Mouse (Mus musculus) liver, embryonic 15.5 days (tissue): ENCODE data around the gene Ctnnd1. TPM values are rescaled to one million over a fixed set of nuclear protein-coding genes. Genes with fewer than 3 reads are reported as not detected.

Experiments used
- ATAC-seq: fragments of 200-750 bp; cut with Nextera tagmentation; 2 replicates; pipeline ENCODE4 v1.8.0; 2017; ENCODE audit warnings: moderate number of reproducible peaks, mild to moderate bottlenecking, moderate library complexity; ENCODE audit not compliant: insufficient read depth
- H3K27ac ChIP-seq: fragments of 300-500 bp; sonication (generic); replicated peaks from 2 replicates; pipeline ENCODE4 v1.5.1; 2015; ENCODE audit warnings: mild to moderate bottlenecking, inconsistent platforms
- H3K27me3 ChIP-seq: fragments of 300-500 bp; sonication (generic); 2 replicates; pipeline ENCODE4 v1.6.1; 2015; ENCODE audit warnings: mild to moderate bottlenecking, inconsistent platforms
- H3K36me3 ChIP-seq: fragments of 300-500 bp; sonication (generic); replicated peaks from 2 replicates; pipeline ENCODE4 v1.6.1; 2015; ENCODE audit warnings: moderate library complexity, mild to moderate bottlenecking, inconsistent platforms
- H3K4me1 ChIP-seq: fragments of 300-500 bp; sonication (generic); replicated peaks from 2 replicates; pipeline ENCODE4 v1.6.1; 2015; ENCODE audit warnings: inconsistent platforms
- H3K4me2 ChIP-seq: fragments of 300-500 bp; sonication (generic); 2 replicates; pipeline ENCODE4 v1.6.1; 2015; ENCODE audit warnings: moderate library complexity, mild to moderate bottlenecking, inconsistent platforms
- H3K4me3 ChIP-seq: fragments of 300-500 bp; sonication (generic); replicated peaks from 2 replicates; pipeline ENCODE4 v1.5.1; 2015; ENCODE audit warnings: mild to moderate bottlenecking, inconsistent platforms
- H3K9ac ChIP-seq: fragments of 300-500 bp; sonication (generic); 2 replicates; pipeline ENCODE4 v1.6.1; 2015; ENCODE audit warnings: moderate library complexity, mild to moderate bottlenecking, inconsistent platforms
- H3K9me3 ChIP-seq: fragments of 300-500 bp; sonication (generic); replicated peaks from 2 replicates; pipeline ENCODE4 v1.6.1; 2016; ENCODE audit warnings: inconsistent platforms
- WGBS: fragments of 180-500 bp; shearing (Covaris S2); methylation state at CpG from one replicate; pipeline ENCODE4 v1.1.7; 2015; ENCODE audit warnings: mixed read lengths; ENCODE audit not compliant: insufficient replicate concordance; 5-methylcytosine and 5-hydroxymethylcytosine counted together
- polyA plus RNA-seq: library from polyadenylated mRNA; unstranded; fragments of >200 nt; fragmentation: Nextera tagmentation; extraction: Ambion mirVana; gene quantifications from 2 replicates; pipeline ENCODE4 v1.2.1, GENCODE M21; 2015

Gene Ctnnd1
- polyA plus RNA-seq, 1 experiment from 2014 or later = 12.4 TPM

DNA sequence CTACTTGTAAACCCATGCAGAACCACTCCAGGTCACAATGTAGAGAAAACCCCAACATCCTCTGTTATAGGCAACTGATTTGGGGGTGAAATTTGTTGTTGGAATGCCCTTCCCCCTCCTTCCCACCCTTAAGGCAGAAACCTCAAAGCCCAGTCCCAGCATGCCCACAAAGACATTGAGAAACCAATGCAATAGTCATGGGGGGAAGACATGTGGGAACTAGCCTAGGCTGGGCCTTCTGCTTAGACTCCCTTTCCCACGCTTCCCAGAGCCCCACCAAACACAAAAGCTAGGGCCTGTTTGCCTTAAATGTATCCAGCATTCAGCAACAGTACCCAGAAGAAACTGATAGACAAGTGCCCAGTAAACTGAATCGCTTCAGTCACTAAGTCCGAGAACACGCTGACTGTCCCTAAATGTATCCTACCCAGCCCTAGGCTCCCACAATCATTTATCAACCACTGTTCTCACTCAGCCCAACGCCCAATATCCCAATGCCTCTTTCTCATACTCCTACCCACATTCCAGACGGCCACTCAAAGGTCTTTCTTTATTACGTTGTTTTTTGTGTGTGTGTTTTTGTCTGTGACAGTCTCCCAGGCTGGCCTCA, 24.1 kb downstream of the Ctnnd1 start:
- Histone ChIP-seq H3K36me3 (peaks cover 6% of the 10 kb centered on the region; the same call in 1 of the 2 replicates), H3K9ac (no peak overlapping the region), H3K27me3 (no peaks in the 10 kb centered on the region), H3K4me1 (peaks cover 42% of the 10 kb centered on the region), H3K27ac (no peak overlapping the region), H3K9me3 (no peaks in the 10 kb centered on the region), H3K4me2 (no peak overlapping the region), H3K4me3 (no peak overlapping the region)
- WGBS = 70% methylated on average over 7 of the region's 7 CpGs
- ATAC-seq = no peak

DNA sequence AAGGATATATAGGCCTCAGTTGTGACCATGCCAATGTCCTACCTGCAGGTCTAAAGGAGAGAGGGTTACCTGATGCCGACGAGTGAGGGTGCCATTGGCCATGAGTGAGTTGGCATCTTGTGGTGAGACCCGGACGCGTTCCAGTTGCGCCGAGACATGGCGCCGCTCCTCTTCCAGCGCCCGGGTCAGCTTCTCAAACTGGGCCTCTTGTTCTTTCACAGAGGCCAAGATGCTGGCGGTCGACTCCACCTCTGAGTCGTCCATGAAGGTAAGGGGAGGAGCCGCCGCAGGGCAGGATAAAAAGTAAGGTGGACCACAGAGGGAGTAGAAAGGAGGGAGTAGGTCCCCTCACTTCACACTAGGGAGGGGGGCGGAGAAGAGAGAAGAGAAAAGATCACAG, 26.4 kb downstream of the Ctnnd1 start:
- ATAC-seq = no peak
- peaks cover 41% of the 10 kb centered on the region for H3K4me1 ChIP-seq
- no peak overlapping the region for H3K4me2 ChIP-seq
- H3K4me3 ChIP-seq = no peak overlapping the region
- H3K9ac ChIP-seq = no peak overlapping the region
- H3K27ac ChIP-seq = 0 out of 2 replicates have a peak overlapping the region, but pooled peaks have one; percentile 3
- H3K27me3 ChIP-seq = no peaks in the 10 kb centered on the region
- WGBS = 84% methylated on average over 17 of the region's 17 CpGs
- peaks cover 23% of the 10 kb centered on the region for H3K36me3 ChIP-seq
- no peaks in the 10 kb centered on the region for H3K9me3 ChIP-seq

DNA sequence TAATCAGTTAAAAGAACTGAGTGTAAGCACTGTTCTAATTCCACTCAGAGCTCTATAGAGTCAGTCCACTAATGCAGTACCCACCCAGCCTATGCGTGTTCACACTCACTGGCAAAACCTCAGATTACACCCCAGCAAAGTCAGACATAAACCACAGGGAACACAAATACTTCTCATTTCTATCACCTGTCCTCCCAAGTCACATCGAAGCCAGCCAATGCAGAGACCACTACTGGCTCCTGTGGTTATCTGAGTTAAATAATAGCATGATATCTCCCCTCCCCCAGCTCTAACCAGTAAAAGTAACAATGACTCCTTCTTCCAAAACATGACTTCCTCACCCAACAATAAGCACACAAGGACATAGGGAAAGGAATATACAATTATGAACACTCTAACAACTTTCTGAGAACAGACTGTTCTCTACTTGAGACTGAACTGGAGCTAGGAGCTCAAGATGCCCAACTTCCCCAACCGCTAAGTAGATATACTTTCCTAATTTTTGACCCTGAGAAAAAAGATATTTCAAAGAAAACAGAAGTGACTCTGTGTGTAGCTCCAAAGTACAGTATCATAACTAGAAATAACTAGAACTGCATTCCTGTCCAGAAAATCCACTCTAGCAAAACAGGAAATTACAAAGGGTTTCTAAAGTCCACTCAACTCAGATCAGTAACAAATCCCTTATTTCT, 27.0 kb downstream of the Ctnnd1 start:
- Histone ChIP-seq H3K27me3 (no peaks in the 10 kb centered on the region), H3K36me3 (peaks cover 23% of the 10 kb centered on the region), H3K4me2 (no peak overlapping the region), H3K9me3 (no peaks in the 10 kb centered on the region), H3K4me3 (no peak overlapping the region), H3K9ac (no peak overlapping the region), H3K27ac (0 out of 2 replicates have a peak overlapping the region, but pooled peaks have one; percentile 19), H3K4me1 (peaks cover 38% of the 10 kb centered on the region)
- WGBS = 43% methylated on average over 3 of the region's 3 CpGs
- no peak for ATAC-seq

DNA sequence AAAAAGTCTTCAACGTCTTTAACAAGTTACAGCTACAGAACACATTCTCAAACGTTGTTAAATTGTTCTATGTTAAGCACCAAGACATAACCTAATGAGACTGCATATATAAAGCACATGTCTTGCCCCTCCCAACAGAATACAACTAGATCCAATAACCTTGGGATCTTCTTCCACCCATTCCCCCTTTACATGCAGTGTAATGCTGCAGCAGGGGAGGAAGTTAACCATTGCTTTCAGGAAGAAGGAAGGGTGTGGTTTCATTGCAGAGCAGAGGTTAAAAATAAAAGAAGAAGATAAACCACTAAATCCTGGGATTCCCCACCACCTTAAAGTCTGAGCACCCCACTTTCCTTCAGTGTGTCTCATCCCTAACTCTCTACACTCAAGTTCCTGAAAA, 27.9 kb downstream of the Ctnnd1 start:
- no peaks in the 10 kb centered on the region for H3K9me3 ChIP-seq
- no peak overlapping the region for H3K9ac ChIP-seq
- no peak for ATAC-seq
- H3K27me3 ChIP-seq = no peaks in the 10 kb centered on the region
- 56% methylated on average over 2 of the region's 2 CpGs for WGBS
- H3K4me1 ChIP-seq = peaks cover 34% of the 10 kb centered on the region
- peaks cover 23% of the 10 kb centered on the region for H3K36me3 ChIP-seq
- H3K4me3 ChIP-seq = no peak overlapping the region
- H3K27ac ChIP-seq = 0 out of 2 replicates have a peak overlapping the region, but pooled peaks have one; percentile 10
- H3K4me2 ChIP-seq = no peak overlapping the region

DNA sequence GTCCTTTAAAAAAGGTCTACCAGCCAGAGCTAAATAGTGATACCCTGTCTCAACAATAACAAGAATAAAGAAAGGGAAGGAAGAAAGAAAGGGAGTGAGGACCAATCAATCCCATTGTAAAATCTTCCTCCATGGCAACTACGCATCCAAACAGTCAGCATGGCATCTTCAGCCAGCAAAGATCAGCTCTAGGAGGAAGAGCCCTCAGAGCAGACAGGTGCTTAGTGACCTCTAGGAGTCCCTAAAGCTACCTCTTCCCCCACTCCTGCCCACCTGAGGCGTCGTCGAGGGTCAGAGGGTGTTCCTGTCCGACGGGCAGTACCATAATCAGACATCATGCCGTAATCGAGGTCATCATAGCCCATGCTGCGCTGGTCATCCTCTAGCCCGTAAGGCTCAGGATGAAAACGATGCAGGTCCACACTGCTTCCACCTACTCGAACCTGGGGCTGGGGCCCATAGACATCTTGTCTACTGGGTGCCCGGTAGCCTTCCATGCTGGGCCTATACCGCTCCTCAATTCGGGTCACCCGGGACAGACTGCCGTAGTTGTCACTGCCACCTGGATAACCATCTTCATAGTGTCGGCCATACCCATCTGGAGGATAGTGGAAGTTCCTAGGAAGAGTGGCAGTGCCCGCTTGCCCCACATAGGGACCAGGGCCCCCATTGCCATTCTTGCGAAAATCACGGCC, 30.8 kb downstream of the Ctnnd1 start:
- Histone ChIP-seq H3K36me3 (peaks cover 48% of the 10 kb centered on the region), H3K4me2 (no peak overlapping the region), H3K9me3 (no peaks in the 10 kb centered on the region), H3K27ac (no peak overlapping the region), H3K27me3 (no peaks in the 10 kb centered on the region), H3K4me1 (peaks cover 27% of the 10 kb centered on the region), H3K9ac (no peak overlapping the region), H3K4me3 (no peak overlapping the region)
- 84% methylated on average over 21 of the region's 21 CpGs for WGBS
- no peak for ATAC-seq

DNA sequence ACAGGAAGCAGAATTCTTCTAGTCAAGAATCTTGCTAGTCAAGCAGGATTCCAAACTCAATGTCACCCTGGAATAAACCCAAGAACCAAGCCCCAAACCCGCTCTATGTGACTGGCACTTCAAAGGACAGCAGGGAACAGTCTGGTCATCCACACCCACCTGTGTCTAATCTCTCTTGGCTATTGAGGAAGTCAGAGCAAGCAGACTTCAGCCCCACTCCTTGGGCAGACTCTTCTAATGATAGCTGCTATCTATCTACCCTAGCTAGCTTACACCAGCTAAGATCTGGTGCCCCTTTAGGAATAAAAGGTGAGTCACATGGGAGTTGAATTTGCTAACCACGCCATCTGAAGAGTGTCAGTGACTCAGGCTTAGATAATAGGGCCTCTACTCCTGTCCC, 31.7 kb downstream of the Ctnnd1 start:
- H3K4me2 ChIP-seq = no peak overlapping the region
- no peak overlapping the region for H3K9ac ChIP-seq
- H3K27me3 ChIP-seq = no peaks in the 10 kb centered on the region
- H3K4me3 ChIP-seq = no peak overlapping the region
- 44% methylated on average over 2 of the region's 2 CpGs for WGBS
- H3K36me3 ChIP-seq = peaks cover 52% of the 10 kb centered on the region
- 0 out of 2 replicates have a peak overlapping the region, but pooled peaks have one; percentile 19 for H3K27ac ChIP-seq
- no peaks in the 10 kb centered on the region for H3K9me3 ChIP-seq
- H3K4me1 ChIP-seq = peaks cover 20% of the 10 kb centered on the region
- no peak for ATAC-seq

DNA sequence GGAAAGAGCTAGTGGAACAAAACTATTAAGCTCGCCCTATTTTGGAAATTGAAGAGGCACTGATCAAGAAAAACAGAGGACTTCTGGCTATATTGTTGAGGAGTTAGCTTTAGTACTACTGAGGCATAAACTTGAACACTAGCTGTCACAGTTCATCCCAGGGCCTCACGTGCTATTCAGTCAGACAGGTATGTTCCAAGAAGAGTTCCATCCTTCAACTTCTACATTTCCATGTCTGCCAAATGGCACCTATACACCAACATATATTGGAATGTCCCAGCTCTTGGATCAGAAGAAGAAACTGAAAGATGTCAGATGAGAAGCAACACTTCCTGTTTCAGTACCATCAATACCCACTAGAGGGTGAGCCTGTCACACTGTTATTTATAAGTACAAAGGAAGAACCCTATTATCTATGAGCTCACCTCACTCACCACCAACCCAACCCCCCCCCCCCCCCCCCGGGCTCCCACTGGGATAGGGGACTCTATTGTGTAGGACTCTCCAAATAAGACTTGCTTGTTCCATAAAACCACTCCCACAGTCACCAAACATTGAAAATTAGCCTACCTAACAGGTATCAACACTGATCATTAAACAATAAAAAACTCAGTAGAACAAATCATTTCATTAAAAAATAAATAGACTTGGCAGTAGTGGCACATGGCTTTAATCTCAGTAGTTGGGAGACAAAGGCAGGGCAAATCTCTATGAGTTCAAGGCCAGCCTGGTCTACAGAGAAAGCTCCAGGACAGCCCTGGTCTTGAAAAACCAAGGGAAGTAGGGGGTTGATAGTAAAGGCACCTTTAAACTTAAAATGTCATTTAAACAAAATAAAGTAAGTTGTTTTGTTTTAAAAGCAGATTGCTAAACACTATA, 32.7 kb downstream of the Ctnnd1 start:
- no peak overlapping the region for H3K27ac ChIP-seq
- 47% methylated on average over 3 of the region's 3 CpGs for WGBS
- no peak overlapping the region for H3K4me2 ChIP-seq
- ATAC-seq = no peak
- no peaks in the 10 kb centered on the region for H3K9me3 ChIP-seq
- peaks cover 11% of the 10 kb centered on the region; the same call in 1 of the 2 replicates for H3K4me1 ChIP-seq
- peaks cover 61% of the 10 kb centered on the region for H3K36me3 ChIP-seq
- no peak overlapping the region for H3K9ac ChIP-seq
- H3K27me3 ChIP-seq = no peaks in the 10 kb centered on the region
- no peak overlapping the region for H3K4me3 ChIP-seq

DNA sequence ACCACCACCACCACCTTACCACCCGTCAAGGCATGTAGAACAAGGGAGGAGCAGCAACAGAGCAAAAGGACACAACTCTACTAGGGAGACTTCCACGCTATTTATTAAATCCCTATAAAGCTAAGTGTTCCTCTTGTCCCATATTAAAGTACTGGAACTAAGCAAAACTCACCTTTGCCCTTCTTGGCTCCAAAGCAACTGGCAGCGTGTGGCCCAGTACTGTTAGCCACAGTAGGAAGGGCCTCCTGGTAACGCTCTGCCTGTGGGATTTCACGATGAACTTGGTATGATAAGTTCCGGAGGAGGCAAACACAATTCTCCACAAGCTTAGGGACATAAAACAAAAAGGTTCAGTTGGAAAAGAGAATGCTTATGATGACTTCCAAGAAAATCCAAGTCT, 37.8 kb downstream of the Ctnnd1 start:
- H3K9ac ChIP-seq = no peak overlapping the region
- no peak overlapping the region for H3K4me2 ChIP-seq
- no peak overlapping the region for H3K27ac ChIP-seq
- no peak for ATAC-seq
- H3K4me1 ChIP-seq = peaks cover 3% of the 10 kb centered on the region; the same call in 1 of the 2 replicates
- H3K36me3 ChIP-seq = peaks cover 92% of the 10 kb centered on the region
- 83% methylated on average over 6 of the region's 6 CpGs for WGBS
- no peak overlapping the region for H3K4me3 ChIP-seq
- no peaks in the 10 kb centered on the region for H3K9me3 ChIP-seq
- H3K27me3 ChIP-seq = no peaks in the 10 kb centered on the region

DNA sequence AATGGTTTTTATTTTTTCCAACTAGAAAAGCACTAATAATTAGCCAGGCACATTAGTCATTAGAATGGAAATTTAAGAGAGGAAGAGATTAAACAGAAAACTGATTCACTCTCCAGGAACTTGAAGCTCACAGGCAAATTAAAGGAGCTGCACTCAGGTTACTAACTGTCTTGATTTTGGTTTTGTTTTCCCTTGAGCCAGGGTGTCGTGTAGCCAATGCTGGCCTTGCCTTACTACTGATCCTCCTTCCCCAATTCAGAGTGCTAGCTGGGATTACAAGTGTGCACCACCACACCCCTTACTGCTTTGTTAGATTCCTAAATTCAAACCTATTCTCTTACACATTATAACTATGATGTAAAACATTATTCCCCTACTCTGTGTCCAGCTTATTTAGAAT, 42.7 kb downstream of the Ctnnd1 start:
- no peak for ATAC-seq
- Histone ChIP-seq H3K9me3 (no peaks in the 10 kb centered on the region), H3K36me3 (peaks cover 83% of the 10 kb centered on the region), H3K4me3 (no peak overlapping the region), H3K4me2 (no peak overlapping the region), H3K9ac (no peak overlapping the region), H3K4me1 (no peaks in the 10 kb centered on the region), H3K27ac (no peak overlapping the region), H3K27me3 (no peaks in the 10 kb centered on the region)
- 68% methylated on average over 1 of the region's 1 CpGs for WGBS

DNA sequence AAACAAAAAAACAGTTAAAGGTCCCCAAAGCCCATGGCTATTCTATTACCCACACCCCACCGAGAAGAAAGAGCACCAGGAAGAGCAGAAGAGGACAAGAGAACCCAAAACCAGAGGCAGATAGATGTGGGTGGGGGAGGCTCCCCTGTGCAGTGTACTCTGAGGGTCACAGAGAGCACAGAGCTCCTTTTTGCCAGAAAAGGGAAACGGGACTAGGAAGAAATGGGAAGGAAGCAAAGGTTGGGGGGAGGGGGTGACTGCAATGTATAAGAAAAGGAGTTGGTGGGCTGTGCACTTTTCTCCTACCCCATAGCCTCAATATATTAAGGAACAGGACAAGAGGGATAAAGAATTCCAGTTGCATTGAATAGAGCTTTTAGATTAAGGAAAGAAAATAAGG, 49.6 kb downstream of the Ctnnd1 start:
- 34% methylated on average over 2 of the region's 2 CpGs for WGBS
- Histone ChIP-seq H3K4me3 (no peak overlapping the region), H3K27me3 (no peaks in the 10 kb centered on the region), H3K9ac (no peak overlapping the region), H3K9me3 (no peaks in the 10 kb centered on the region), H3K4me2 (no peak overlapping the region), H3K27ac (no peak overlapping the region), H3K4me1 (no peaks in the 10 kb centered on the region), H3K36me3 (peaks cover 44% of the 10 kb centered on the region)
- no peak for ATAC-seq
